Mouse (Mus musculus) G1E (cell line): ENCODE results near the gene Grik4.

Experiments used
- CTCF ChIP-seq: IDR thresholded peaks from 2 replicates; pipeline ENCODE4 v1.5.1; 2012; ENCODE audit warnings: low read depth, low read length, inconsistent platforms, mixed read lengths
- GATA1 ChIP-seq: IDR thresholded peaks from 2 replicates; pipeline ENCODE4 v1.6.1; 2012; ENCODE audit warnings: borderline replicate concordance, low read length, inconsistent platforms, mixed read lengths
- TAL1 ChIP-seq: conservative IDR thresholded peaks from 2 replicates; pipeline ENCODE4 v1.6.1; 2012; ENCODE audit warnings: low read depth, low read length, inconsistent platforms, mixed read lengths

- no peak for TF ChIP-seq CTCF
- no peak for TF ChIP-seq GATA1
- no peak for TF ChIP-seq TAL1
Measured at GRCm38 (mm10) chr9:42791346-42791745, 152.9 kb downstream of the Grik4 start.
